Comparison of ENCODE assay signal across 30 mouse cellular contexts in genomic region chr1:91123466-91123865, GRCm38 (mm10). TPM values are rescaled to one million over a fixed set of nuclear protein-coding genes. Genes with fewer than 3 reads are reported as not detected.
"Had no signal": no experiment of that assay in that cellular context is flagged by ENCODE, and none has a peak within 500 bp of the region (broad histone marks: within the 10 kb centered on the region; RNA-seq: fewer than 3 reads in every experiment).

No protein-coding gene starts in this region.

- H3K4me1 ChIP-seq: heart, embryonic 10.5 days; heart, embryonic 13.5 days; heart, embryonic 15.5 days; hindbrain, embryonic 13.5 days; hindbrain, embryonic 15.5 days; limb, embryonic 13.5 days; limb, embryonic 15.5 days had no signal

- H3K9me3 ChIP-seq: heart, embryonic 15.5 days; hindbrain, embryonic 15.5 days; kidney, embryonic 15.5 days; limb, embryonic 13.5 days; limb, embryonic 15.5 days had no signal

- H3K4me2 ChIP-seq: heart, embryonic 13.5 days; heart, embryonic 15.5 days; hindbrain, embryonic 13.5 days; hindbrain, embryonic 15.5 days; kidney, embryonic 15.5 days; limb, embryonic 13.5 days; limb, embryonic 15.5 days had no signal

- ATAC-seq: hindbrain, postnatal 0 days; intestine, embryonic 16.5 days had no signal

- DNase-seq: gastrocnemius, postnatal 14 days; gastrocnemius, postnatal 36 days; heart, adult 18-20 months; heart, postnatal 14 days; heart, postnatal 36 days; kidney, adult 11 months; kidney, adult 2 months; kidney, adult 9 months; kidney, postnatal 14 days; kidney, postnatal 36 days; layer of hippocampus, adult 9-11 months; layer of hippocampus, postnatal 36 days; left cerebral cortex, postnatal 4 days had no signal

- H3K27ac ChIP-seq: heart, embryonic 10.5 days; heart, embryonic 13.5 days; heart, embryonic 15.5 days; hindbrain, embryonic 13.5 days; hindbrain, embryonic 15.5 days; hindbrain, postnatal 0 days; kidney, embryonic 15.5 days; kidney, postnatal 0 days; limb, embryonic 13.5 days; limb, embryonic 15.5 days had no signal

- H3K27me3 ChIP-seq: heart, embryonic 13.5 days; heart, embryonic 15.5 days; hindbrain, embryonic 13.5 days; hindbrain, embryonic 15.5 days; kidney, embryonic 15.5 days; limb, embryonic 13.5 days; limb, embryonic 15.5 days had no signal

- H3K4me3 ChIP-seq: heart, embryonic 10.5 days; heart, embryonic 13.5 days; heart, embryonic 15.5 days; hindbrain, embryonic 13.5 days; hindbrain, embryonic 15.5 days; kidney, embryonic 15.5 days; limb, embryonic 13.5 days; limb, embryonic 15.5 days had no signal

- H3K9ac ChIP-seq: heart, embryonic 13.5 days; heart, embryonic 15.5 days; hindbrain, embryonic 13.5 days; hindbrain, embryonic 15.5 days; kidney, embryonic 15.5 days; limb, embryonic 13.5 days; limb, embryonic 15.5 days had no signal

RNA-seq across cellular contexts. Expression of gene Rbm44, which starts 21.4 kb away (rescaled TPM):
- total RNA-seq: gastrocnemius, adult 18-20 months; gastrocnemius, adult 8-10 months; gastrocnemius, postnatal 14 days; gastrocnemius, postnatal 36 days; heart, adult 18-20 months; heart, adult 8-10 months; heart, postnatal 36 days; hindbrain, postnatal 0 days; layer of hippocampus, postnatal 14 days; layer of hippocampus, postnatal 36 days; left cerebral cortex, adult 8-10 months had no signal
- polyA plus RNA-seq: kidney, adult 2 months; large intestine, adult 2 months had no signal
